Mouse (Mus musculus): ENCODE measurements around the gene Sell.

DNA sequence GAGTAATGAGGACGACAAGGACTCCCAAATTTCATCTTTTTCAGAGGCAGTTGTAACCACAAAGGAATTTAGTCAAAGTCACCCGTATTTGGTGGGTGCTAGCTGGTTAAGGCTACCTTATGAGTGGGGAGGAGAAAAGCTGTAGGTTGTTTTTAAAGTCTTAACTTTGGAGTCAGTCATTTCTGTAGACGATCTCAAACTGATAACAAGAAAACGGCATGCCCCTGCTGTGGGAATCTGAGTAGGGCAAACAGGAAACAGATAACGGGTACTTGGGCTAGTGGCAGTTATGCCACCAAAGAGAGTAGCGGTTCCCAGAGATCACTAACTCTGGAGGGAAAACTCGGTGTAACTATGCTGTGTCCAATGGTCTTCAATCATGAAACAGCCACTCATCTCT is 12.0 kb downstream of the Sell start:
- TF ChIP-seq GATA1 (IDR thresholded peaks at IDR 0.05; ENCODE audit: low read length) (no peak), TAL1 (IDR thresholded peaks at IDR 0.05; ENCODE audit: low read length) (no peak)
